Mouse (Mus musculus): Measurements from ENCODE around the gene Dio1.

GRCm38 (mm10) chr4:107318646-107319045 lies 11.7 kb upstream of the Dio1 start:
- TF ChIP-seq CTCF (IDR thresholded peaks at IDR 0.05; ENCODE audit: insufficient read depth, low read length) (no peak), POLR2A (IDR thresholded peaks at IDR 0.05; ENCODE audit: borderline replicate concordance, extremely low read depth, low read depth, low read length) (no peak)
